Mouse (Mus musculus): Measurements from ENCODE around the gene Cenpp. TPM values are rescaled to one million over a fixed set of nuclear protein-coding genes. Genes with fewer than 3 reads are reported as not detected.

The Cenpp gene
- polyA plus RNA-seq, 1 experiment from 2014 or later: 21.5 TPM

DNA sequence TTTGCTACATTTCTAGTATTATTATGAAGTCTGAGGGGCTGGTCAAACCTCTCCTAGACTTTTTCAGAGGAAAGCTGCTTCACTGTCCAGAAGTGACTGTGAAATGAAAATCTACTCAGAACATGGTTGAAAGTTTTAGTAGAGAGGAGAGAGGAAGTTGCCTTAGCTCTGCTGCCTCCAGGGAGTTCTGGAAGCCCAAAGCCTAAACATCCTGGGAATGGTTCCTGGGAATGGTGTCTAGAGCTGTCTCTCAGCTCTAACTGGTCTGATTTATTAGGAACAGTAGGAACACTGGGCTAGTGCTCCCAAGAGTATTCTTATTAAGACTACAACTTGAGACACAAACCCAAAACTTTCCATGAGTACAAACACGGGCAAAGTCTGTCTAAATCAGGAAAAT lies 106.1 kb downstream of the Cenpp start:
- no peak for ATAC-seq (replicated peaks; ENCODE audit: low FRiP score, low read depth)
- peak; percentile 69 for DNase-seq (ENCODE audit: low spot score)
- H3K4me2 ChIP-seq (ENCODE audit: low read length): 0 out of 2 replicates have a peak overlapping the region, but pooled peaks have one; percentile 3

GRCm38 (mm10) chr13:49545646-49546045 lies 106.9 kb downstream of the Cenpp start:
- peak; percentile 55 for DNase-seq (ENCODE audit: low spot score)
- H3K36me3 ChIP-seq (ENCODE audit: insufficient read depth, low read length): no peaks in the 10 kb centered on the region
- H3K9me3 ChIP-seq (replicated peaks; ENCODE audit: low read length): no peaks in the 10 kb centered on the region
- no peak overlapping the region for H3K9ac ChIP-seq (ENCODE audit: low read depth, low read length)
- TF ChIP-seq CTCF (IDR thresholded peaks at IDR 0.05; ENCODE audit: low read depth): no peak
- H3K27ac ChIP-seq: peak overlapping the region; percentile 47; the same call in 1 of the 2 replicates
- H3K4me2 ChIP-seq (ENCODE audit: low read length): no peak overlapping the region
- H3K27me3 ChIP-seq (ENCODE audit: insufficient read depth, low read length): no peaks in the 10 kb centered on the region
- WGBS: 39% methylated on average over 3 of the region's 3 CpGs
- ATAC-seq (replicated peaks; ENCODE audit: low FRiP score, low read depth): no peak
- H3K4me3 ChIP-seq (replicated peaks; ENCODE audit: low read depth, low read length): no peak overlapping the region
- no peaks in the 10 kb centered on the region for H3K4me1 ChIP-seq (replicated peaks; ENCODE audit: insufficient read depth, low read length)

More for the DNA sequence above, 106.1 kb downstream of the Cenpp start:
- Histone ChIP-seq H3K36me3 (ENCODE audit: insufficient read depth, low read length) (no peaks in the 10 kb centered on the region), H3K9me3 (replicated peaks; ENCODE audit: low read length) (no peaks in the 10 kb centered on the region), H3K4me3 (replicated peaks; ENCODE audit: low read depth, low read length) (no peak overlapping the region), H3K27me3 (ENCODE audit: insufficient read depth, low read length) (no peaks in the 10 kb centered on the region), H3K27ac (0 out of 2 replicates have a peak overlapping the region, but pooled peaks have one; percentile 27), H3K4me1 (replicated peaks; ENCODE audit: insufficient read depth, low read length) (no peaks in the 10 kb centered on the region), H3K9ac (ENCODE audit: low read depth, low read length) (no peak overlapping the region)
- 62% methylated on average over 1 of the region's 1 CpGs for WGBS
- no peak for TF ChIP-seq CTCF (IDR thresholded peaks at IDR 0.05; ENCODE audit: low read depth)

DNA sequence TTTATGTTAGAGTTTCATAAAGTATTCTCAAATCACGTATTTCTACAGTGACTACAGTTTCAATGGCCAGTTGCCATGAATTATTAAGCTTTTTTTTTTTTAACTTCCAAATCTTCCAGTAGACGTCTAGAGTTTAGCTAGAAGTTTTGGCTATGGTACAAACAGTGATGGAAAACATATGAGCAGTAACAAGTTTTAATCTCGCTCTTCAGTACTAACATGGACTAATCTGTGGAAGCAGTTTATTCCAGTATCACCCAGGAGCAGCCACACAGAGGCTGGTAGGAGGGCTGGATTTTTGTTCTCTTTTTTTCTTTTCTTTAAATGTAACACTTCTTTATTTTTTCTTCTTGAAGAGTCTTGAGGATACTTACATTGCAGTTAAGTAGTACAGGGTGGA lies 108.3 kb downstream of the Cenpp start, which contains the start of gene Aspn:
Gene Aspn, plus strand, starts transcription at position 165 of the 400 bp plus-strand sequence.
- ATAC-seq (replicated peaks; ENCODE audit: low FRiP score, low read depth) (no peak), DNase-seq (ENCODE audit: low spot score) (peak; percentile 75)
- Histone ChIP-seq H3K9me3 (replicated peaks; ENCODE audit: low read length) (no peaks in the 10 kb centered on the region), H3K36me3 (ENCODE audit: insufficient read depth, low read length) (no peaks in the 10 kb centered on the region), H3K9ac (ENCODE audit: low read depth, low read length) (no peak within 1 kb of the TSS), H3K27ac (no peak within 1 kb of the TSS), H3K27me3 (ENCODE audit: insufficient read depth, low read length) (no peaks in the 10 kb centered on the region), H3K4me1 (replicated peaks; ENCODE audit: insufficient read depth, low read length) (no peaks in the 10 kb centered on the region), H3K4me2 (ENCODE audit: low read length) (no peak within 1 kb of the TSS), H3K4me3 (replicated peaks; ENCODE audit: low read depth, low read length) (no peak within 1 kb of the TSS)
- 59% methylated on average over 3 of the region's 3 CpGs for WGBS
- no peak for TF ChIP-seq CTCF (IDR thresholded peaks at IDR 0.05; ENCODE audit: low read depth)

DNA sequence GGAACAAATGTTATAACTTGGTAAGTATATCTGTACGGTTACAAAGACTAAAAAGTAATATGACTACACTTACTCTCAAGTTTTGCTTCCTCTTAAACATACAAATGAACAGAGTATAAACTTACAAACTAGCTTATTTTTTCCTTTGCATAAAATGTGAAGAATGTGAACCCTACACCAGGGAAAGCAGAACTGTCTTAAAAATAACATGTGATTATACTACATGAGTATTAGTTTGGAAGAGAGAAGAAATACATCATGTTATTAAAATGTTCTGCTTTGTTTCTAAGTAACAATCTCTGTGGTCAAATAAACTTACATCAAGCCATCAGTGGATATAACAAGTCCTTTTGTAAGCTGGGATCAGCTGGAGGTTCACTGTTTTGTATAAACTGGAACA lies 113.9 kb downstream of the Cenpp start:
- Histone ChIP-seq H3K4me3 (replicated peaks; ENCODE audit: low read depth, low read length) (no peak overlapping the region), H3K9me3 (replicated peaks; ENCODE audit: low read length) (no peaks in the 10 kb centered on the region), H3K27ac (no peak overlapping the region), H3K9ac (ENCODE audit: low read depth, low read length) (no peak overlapping the region), H3K36me3 (ENCODE audit: insufficient read depth, low read length) (no peaks in the 10 kb centered on the region), H3K27me3 (ENCODE audit: insufficient read depth, low read length) (no peaks in the 10 kb centered on the region), H3K4me2 (ENCODE audit: low read length) (no peak overlapping the region), H3K4me1 (replicated peaks; ENCODE audit: insufficient read depth, low read length) (no peaks in the 10 kb centered on the region)
- WGBS: 81% methylated on average over 1 of the region's 1 CpGs
- no peak for TF ChIP-seq CTCF (IDR thresholded peaks at IDR 0.05; ENCODE audit: low read depth)
- DNase-seq (ENCODE audit: low spot score) (peak; percentile 53), ATAC-seq (replicated peaks; ENCODE audit: low FRiP score, low read depth) (no peak)

DNA sequence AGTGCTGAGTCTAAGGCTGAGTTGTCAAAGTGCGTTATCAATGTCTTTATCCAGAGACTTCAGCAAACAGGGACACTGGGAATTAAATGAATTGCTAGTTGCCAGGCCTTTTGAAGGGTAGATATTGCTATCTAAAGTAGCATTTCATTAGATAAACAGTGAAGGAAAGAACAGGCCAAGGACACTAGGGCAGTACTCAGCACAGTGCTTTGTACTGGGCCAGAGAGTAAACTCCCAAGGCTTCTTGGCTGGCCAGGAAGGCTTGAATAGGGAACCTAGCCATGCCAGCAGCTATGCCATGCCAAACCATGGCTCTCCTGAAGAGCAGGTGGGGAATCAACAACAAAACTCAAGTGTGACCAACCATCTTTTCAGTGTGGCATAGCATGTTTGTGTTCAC lies 115.6 kb downstream of the Cenpp start:
- H3K9me3 ChIP-seq (replicated peaks; ENCODE audit: low read length): no peaks in the 10 kb centered on the region
- H3K27me3 ChIP-seq (ENCODE audit: insufficient read depth, low read length): no peaks in the 10 kb centered on the region
- H3K27ac ChIP-seq: no peak overlapping the region
- WGBS: 94% methylated on average over 1 of the region's 1 CpGs
- DNase-seq (ENCODE audit: low spot score) (no peak), ATAC-seq (replicated peaks; ENCODE audit: low FRiP score, low read depth) (no peak)
- no peaks in the 10 kb centered on the region for H3K4me1 ChIP-seq (replicated peaks; ENCODE audit: insufficient read depth, low read length)
- no peaks in the 10 kb centered on the region for H3K36me3 ChIP-seq (ENCODE audit: insufficient read depth, low read length)
- H3K4me3 ChIP-seq (replicated peaks; ENCODE audit: low read depth, low read length): no peak overlapping the region
- H3K9ac ChIP-seq (ENCODE audit: low read depth, low read length): no peak overlapping the region
- no peak for TF ChIP-seq CTCF (IDR thresholded peaks at IDR 0.05; ENCODE audit: low read depth)
- no peak overlapping the region for H3K4me2 ChIP-seq (ENCODE audit: low read length)

DNA sequence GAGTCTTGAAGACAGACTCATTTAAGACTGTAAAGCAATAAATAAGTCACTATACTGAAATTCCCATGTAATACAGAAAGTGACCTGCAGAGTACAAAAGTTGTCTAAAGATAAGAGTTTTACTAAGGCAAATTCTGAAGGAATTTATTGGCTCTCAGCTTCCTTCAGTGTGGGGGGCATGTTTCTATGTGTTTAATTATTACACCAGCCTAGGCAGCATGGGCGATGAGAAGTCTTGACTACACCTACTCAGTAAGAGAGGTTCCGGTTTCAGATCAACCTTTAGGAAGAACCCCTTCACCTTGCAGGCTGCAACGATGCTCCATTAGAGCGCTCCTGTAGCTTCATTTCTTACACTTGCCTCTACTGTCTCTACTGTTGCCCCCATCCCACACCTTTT lies 121.9 kb downstream of the Cenpp start:
- no peak overlapping the region for H3K4me2 ChIP-seq (ENCODE audit: low read length)
- ATAC-seq (replicated peaks; ENCODE audit: low FRiP score, low read depth): no peak
- no peak for TF ChIP-seq CTCF (IDR thresholded peaks at IDR 0.05; ENCODE audit: low read depth)
- no peaks in the 10 kb centered on the region for H3K27me3 ChIP-seq (ENCODE audit: insufficient read depth, low read length)
- WGBS: 94% methylated on average over 4 of the region's 4 CpGs
- no peak overlapping the region for H3K9ac ChIP-seq (ENCODE audit: low read depth, low read length)
- no peaks in the 10 kb centered on the region for H3K4me1 ChIP-seq (replicated peaks; ENCODE audit: insufficient read depth, low read length)
- no peak overlapping the region for H3K27ac ChIP-seq
- H3K4me3 ChIP-seq (replicated peaks; ENCODE audit: low read depth, low read length): no peak overlapping the region
- H3K36me3 ChIP-seq (ENCODE audit: insufficient read depth, low read length): no peaks in the 10 kb centered on the region
- no peaks in the 10 kb centered on the region for H3K9me3 ChIP-seq (replicated peaks; ENCODE audit: low read length)
- DNase-seq (ENCODE audit: low spot score): no peak

DNA sequence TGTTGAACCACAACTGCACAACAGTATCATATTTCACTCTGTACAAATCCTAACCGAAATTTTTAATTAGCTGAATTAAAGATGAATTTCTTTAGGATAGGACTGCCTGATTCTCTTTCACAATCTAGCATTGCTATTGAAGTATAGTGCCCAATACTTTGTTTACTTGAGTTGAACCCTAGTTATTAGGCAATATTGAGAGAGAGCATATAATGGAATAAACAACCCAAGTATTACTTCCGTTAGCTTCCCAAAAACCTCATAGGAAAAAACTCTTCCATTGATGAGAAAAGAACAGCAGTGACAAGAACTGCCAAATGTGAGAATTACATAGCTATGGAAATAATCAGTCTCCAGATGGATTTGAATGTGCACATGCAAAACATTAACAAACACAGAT lies 126.3 kb downstream of the Cenpp start:
- Histone ChIP-seq H3K9ac (ENCODE audit: low read depth, low read length) (no peak overlapping the region), H3K9me3 (replicated peaks; ENCODE audit: low read length) (no peaks in the 10 kb centered on the region), H3K27ac (no peak overlapping the region), H3K36me3 (ENCODE audit: insufficient read depth, low read length) (no peaks in the 10 kb centered on the region), H3K4me3 (replicated peaks; ENCODE audit: low read depth, low read length) (no peak overlapping the region), H3K4me2 (ENCODE audit: low read length) (no peak overlapping the region), H3K27me3 (ENCODE audit: insufficient read depth, low read length) (no peaks in the 10 kb centered on the region), H3K4me1 (replicated peaks; ENCODE audit: insufficient read depth, low read length) (no peaks in the 10 kb centered on the region)
- no peak for DNase-seq (ENCODE audit: low spot score)
- no peak for ATAC-seq (replicated peaks; ENCODE audit: low FRiP score, low read depth)
- 63% methylated on average over 2 of the region's 2 CpGs for WGBS
- TF ChIP-seq CTCF (IDR thresholded peaks at IDR 0.05; ENCODE audit: low read depth): no peak
